In the genomic region with DNA sequence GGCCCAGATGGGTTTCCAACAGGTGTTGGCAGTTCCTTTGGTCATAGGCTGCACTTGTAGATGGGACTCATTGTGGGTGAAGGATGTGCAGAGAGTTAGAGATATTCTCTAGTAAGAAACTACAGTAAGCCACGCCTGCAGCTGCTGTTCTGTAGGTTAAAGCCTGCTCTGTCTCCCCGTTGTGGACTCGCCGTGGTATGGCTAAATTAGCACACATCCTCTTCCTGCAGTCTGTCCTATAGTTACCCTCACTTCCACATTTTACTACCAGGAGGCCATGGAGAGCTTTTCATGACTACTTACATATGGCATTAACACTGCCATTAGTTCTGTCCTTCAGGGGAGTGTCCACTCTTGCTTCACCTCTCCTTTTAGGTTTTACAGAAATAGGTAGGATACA, we compare ENCODE assay signal across 17 mouse cellular contexts.
A peak's percentile ranks its signal among the peaks of the same experiment; 100 is the strongest.
DNase-seq lines count a peak whose midpoint lies in the region; ATAC-seq and TF ChIP-seq lines count a peak whose summit lies in the region.
"Had no signal": no experiment of that assay in that cellular context is flagged by ENCODE, and none has a peak within 500 bp of the region (broad histone marks: within the 10 kb centered on the region; RNA-seq: fewer than 3 reads in every experiment).

No protein-coding gene starts in this region.

- H3K27ac ChIP-seq in liver, embryonic 14.5 days: no peak overlapping the region
- no peak overlapping the region for H3K27ac ChIP-seq in bone marrow, adult 2 months (ENCODE audit: control insufficient read depth, insufficient read depth, low read depth, low read length, poor library complexity)
- no peak overlapping the region for H3K27ac ChIP-seq in intestine, postnatal 0 days (ENCODE audit: low read depth, low read length)
- H3K27ac ChIP-seq in stomach, embryonic 16.5 days (ENCODE audit: low read length): peak overlapping the region; percentile 77
- H3K27ac ChIP-seq: embryonic facial prominence, embryonic 15.5 days; hindbrain, embryonic 14.5 days; midbrain, embryonic 10.5 days had no signal

- H3K4me1 ChIP-seq in liver, embryonic 14.5 days (replicated peaks; ENCODE audit: control insufficient read depth in 2 of 2, insufficient read depth in 2 of 2, low read length in 1 of 2): no peaks in the 10 kb centered on the region; a peak in 1 of 4 replicates
- peaks cover under 1% of the 10 kb centered on the region; the same call in 1 of the 2 replicates for H3K4me1 ChIP-seq in bone marrow, adult 2 months (ENCODE audit: control insufficient read depth, insufficient read depth, low read length)
- 0 out of 2 replicates have a peak, but pooled peaks cover 6% of the 10 kb centered on the region for H3K4me1 ChIP-seq in intestine, postnatal 0 days (replicated peaks; ENCODE audit: control insufficient read depth, insufficient read depth, low read length)
- H3K4me1 ChIP-seq in stomach, embryonic 16.5 days (ENCODE audit: control insufficient read depth, insufficient read depth, low read length): peaks cover 36% of the 10 kb centered on the region

- TF ChIP-seq POLR2A in bone marrow, adult 2 months (IDR thresholded peaks at IDR 0.05; ENCODE audit: borderline replicate concordance, control insufficient read depth, low read depth, low read length): no peak

- no peak overlapping the region for H3K4me2 ChIP-seq in liver, embryonic 14.5 days (ENCODE audit: low read depth)
- no peak overlapping the region for H3K4me2 ChIP-seq in intestine, postnatal 0 days (replicated peaks; ENCODE audit: low read depth)
- no peak overlapping the region for H3K4me2 ChIP-seq in stomach, embryonic 16.5 days (ENCODE audit: low read depth, low read length)
- H3K4me2 ChIP-seq: embryonic facial prominence, embryonic 15.5 days; heart, embryonic 12.5 days; hindbrain, embryonic 14.5 days had no signal

- no peak overlapping the region for H3K4me3 ChIP-seq in liver, embryonic 14.5 days (ENCODE audit: insufficient read depth in 1 of 2, low read depth in 2 of 2, low read length in 2 of 2)
- H3K4me3 ChIP-seq in bone marrow, adult 2 months (replicated peaks; ENCODE audit: control insufficient read depth, low read depth, low read length): no peak overlapping the region
- no peak overlapping the region for H3K4me3 ChIP-seq in intestine, postnatal 0 days (ENCODE audit: low read depth, low read length)
- no peak overlapping the region for H3K4me3 ChIP-seq in stomach, embryonic 16.5 days (replicated peaks; ENCODE audit: low read length)
- H3K4me3 ChIP-seq: embryonic facial prominence, embryonic 15.5 days; heart, embryonic 12.5 days; midbrain, embryonic 10.5 days had no signal

- 39% methylated on average over 4 of the region's 4 CpGs for WGBS in liver, embryonic 14.5 days (ENCODE audit: insufficient replicate concordance)
- WGBS in bone marrow, adult 2 months: 15% methylated on average over 4 of the region's 4 CpGs
- 59% methylated on average over 4 of the region's 4 CpGs for WGBS in intestine, postnatal 0 days
- WGBS in stomach, embryonic 16.5 days: 63% methylated on average over 4 of the region's 4 CpGs

- H3K36me3 ChIP-seq in liver, embryonic 14.5 days (replicated peaks; ENCODE audit: control insufficient read depth, insufficient read depth, low read depth): no peaks in the 10 kb centered on the region
- peaks cover 28% of the 10 kb centered on the region for H3K36me3 ChIP-seq in intestine, postnatal 0 days (ENCODE audit: control insufficient read depth, insufficient read depth)
- H3K36me3 ChIP-seq in stomach, embryonic 16.5 days (ENCODE audit: control insufficient read depth, insufficient read depth, low read length): no peaks in the 10 kb centered on the region

- no peak overlapping the region for H3K9ac ChIP-seq in liver, embryonic 14.5 days (replicated peaks)
- no peak overlapping the region for H3K9ac ChIP-seq in intestine, postnatal 0 days (ENCODE audit: low read depth, low read length)
- no peak overlapping the region for H3K9ac ChIP-seq in stomach, embryonic 16.5 days (ENCODE audit: low read length)
- H3K9ac ChIP-seq: embryonic facial prominence, embryonic 15.5 days; forebrain, postnatal 0 days; heart, embryonic 12.5 days; hindbrain, embryonic 14.5 days had no signal

- ATAC-seq in liver, embryonic 14.5 days (ENCODE audit: insufficient read depth): no peak
- ATAC-seq in intestine, postnatal 0 days: no peak
- ATAC-seq in stomach, embryonic 16.5 days (ENCODE audit: insufficient read depth, low FRiP score): no peak

- DNase-seq in liver, embryonic 14.5 days (ENCODE audit: low read depth in 3 of 3, low spot score in 3 of 3): no peak
- DNase-seq in liver: no peak
- DNase-seq in neural tube, embryonic 10.5 days (ENCODE audit: extremely low spot score, low spot score): no peak
- no peak for DNase-seq in B cell, adult 2 months
- DNase-seq: adrenal gland, adult 2 months; cerebellum, adult 9-11 months; embryo, embryonic 11 days; forebrain, postnatal 0 days; left cerebral cortex, postnatal 4 days; thymus, adult 18-20 months had no signal

- H3K9me3 ChIP-seq in liver, embryonic 14.5 days (ENCODE audit: control insufficient read depth, low read length): no peaks in the 10 kb centered on the region
- H3K9me3 ChIP-seq in intestine, postnatal 0 days (ENCODE audit: control insufficient read depth): no peaks in the 10 kb centered on the region
- H3K9me3 ChIP-seq in stomach, embryonic 16.5 days (replicated peaks; ENCODE audit: control insufficient read depth, low read length): no peaks in the 10 kb centered on the region
- H3K9me3 ChIP-seq: embryonic facial prominence, embryonic 15.5 days; heart, embryonic 12.5 days; midbrain, embryonic 10.5 days had no signal

- TF ChIP-seq CTCF in liver, embryonic 14.5 days (IDR thresholded peaks at IDR 0.05; ENCODE audit: low read depth): 0 out of 2 replicates have a peak, but pooled peaks have one; percentile 16
- TF ChIP-seq CTCF in bone marrow, adult 2 months (IDR thresholded peaks at IDR 0.05; ENCODE audit: control insufficient read depth, insufficient read depth, low read length): peak; percentile 44
- TF ChIP-seq CTCF in intestine, postnatal 0 days (IDR thresholded peaks at IDR 0.05; ENCODE audit: low read depth): 0 out of 2 replicates have a peak, but pooled peaks have one; percentile 20

- H3K27me3 ChIP-seq in liver, embryonic 14.5 days (ENCODE audit: control insufficient read depth, insufficient read depth, low read length): no peaks in the 10 kb centered on the region
- H3K27me3 ChIP-seq in intestine, postnatal 0 days (replicated peaks; ENCODE audit: control insufficient read depth, insufficient read depth, low read length): no peaks in the 10 kb centered on the region
- H3K27me3 ChIP-seq in stomach, embryonic 16.5 days (ENCODE audit: control insufficient read depth, insufficient read depth, low read length): no peaks in the 10 kb centered on the region
- H3K27me3 ChIP-seq: embryonic facial prominence, embryonic 15.5 days; heart, embryonic 12.5 days had no signal

- no peak for TF ChIP-seq EP300 in liver, embryonic 14.5 days (IDR thresholded peaks at IDR 0.05; ENCODE audit: low read depth)
